Mouse (Mus musculus) left cerebral cortex, adult 2 months (tissue): ENCODE measurements around the gene Zfp978. TPM values are rescaled to one million over a fixed set of nuclear protein-coding genes. Genes with fewer than 3 reads are reported as not detected.
"Not testable (repeated sequence)": the region's sequence is repeated elsewhere in the genome, so short reads cannot be mapped to it uniquely, and the experiment has no call there.

Experiments
- DNase-seq, 2 experiments: peaks; one replicate each; pipeline ENCODE4 v3.0.0; 2021 to 2022; ENCODE audit warnings: low spot score in 2 of 2, mixed read lengths in 1 of 2; ENCODE audit errors: extremely low spot score in 1 of 2
- H3K27ac ChIP-seq: fragments of 200-600 bp; 2 replicates; pipeline ENCODE4 v1.8.1; 2022
- H3K4me3 ChIP-seq: fragments of 200-600 bp; 2 replicates; pipeline ENCODE4 v1.8.1; 2022
- CTCF ChIP-seq: fragments of 200-600 bp; IDR thresholded peaks from 2 replicates; pipeline ENCODE4 v1.8.1; 2022; ENCODE audit warnings: antibody characterized with exemption, mild to moderate bottlenecking, moderate library complexity
- intact Hi-C: fragments of 180-260 bp; cut with DNase I; formaldehyde crosslinking; loops from one replicate; pipeline ENCODE4 v1.15.1; 2025
- total RNA-seq, 2 experiments: library from RNA; stranded (reverse); gene quantifications; 2 replicates each; pipeline ENCODE4 v1.2.3; 2021

Zfp978 gene
- total RNA-seq, 2 experiments from 2014 or later, result not detected

DNA sequence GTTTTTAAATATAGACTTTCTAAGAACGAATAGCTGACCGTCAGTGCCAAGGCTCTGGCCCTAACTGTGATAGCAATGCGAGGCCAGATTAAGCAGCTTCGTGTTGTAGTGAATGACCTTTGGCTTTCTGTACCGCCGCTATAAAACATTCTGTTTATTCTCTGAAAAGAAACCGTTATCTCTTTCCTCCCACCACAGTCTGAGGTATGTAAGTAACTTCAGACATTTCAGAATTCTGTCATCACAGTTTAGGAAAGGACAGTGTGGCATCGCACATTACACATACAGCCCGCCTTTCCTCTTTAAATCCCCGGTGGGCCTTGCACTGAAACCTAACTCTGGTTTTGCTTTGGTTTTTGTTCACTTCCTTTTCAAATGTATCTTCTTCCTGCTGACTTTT, 56.8 kb downstream of the Zfp978 start:
- TF ChIP-seq CTCF, result no peak
- intact Hi-C loops, result no loop called here
- no peak for DNase-seq
- no peak overlapping the region for H3K4me3 ChIP-seq
- H3K27ac ChIP-seq, result no peak overlapping the region

DNA sequence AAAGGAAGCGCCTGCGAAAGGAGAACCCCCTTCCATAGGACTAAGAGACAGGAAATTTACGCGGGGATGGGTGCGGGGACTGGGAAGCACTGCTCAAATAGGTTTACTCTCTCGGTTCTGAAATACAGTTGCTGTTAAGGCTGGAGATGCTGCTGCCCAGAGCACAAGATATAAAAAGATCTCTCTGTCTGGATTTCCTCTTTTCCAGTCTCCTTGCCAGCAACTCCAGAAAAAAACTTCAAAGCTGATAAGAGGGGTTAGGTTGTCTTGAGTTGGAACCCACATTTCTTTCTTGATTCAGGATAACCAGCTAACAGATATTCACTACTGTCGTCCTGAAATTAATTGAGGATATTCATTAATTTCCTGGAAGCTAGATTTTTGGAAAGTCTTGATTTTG, 57.2 kb downstream of the Zfp978 start:
- DNase-seq, H3K27ac ChIP-seq, intact Hi-C loops, H3K4me3 ChIP-seq: not testable (repeated sequence)

DNA sequence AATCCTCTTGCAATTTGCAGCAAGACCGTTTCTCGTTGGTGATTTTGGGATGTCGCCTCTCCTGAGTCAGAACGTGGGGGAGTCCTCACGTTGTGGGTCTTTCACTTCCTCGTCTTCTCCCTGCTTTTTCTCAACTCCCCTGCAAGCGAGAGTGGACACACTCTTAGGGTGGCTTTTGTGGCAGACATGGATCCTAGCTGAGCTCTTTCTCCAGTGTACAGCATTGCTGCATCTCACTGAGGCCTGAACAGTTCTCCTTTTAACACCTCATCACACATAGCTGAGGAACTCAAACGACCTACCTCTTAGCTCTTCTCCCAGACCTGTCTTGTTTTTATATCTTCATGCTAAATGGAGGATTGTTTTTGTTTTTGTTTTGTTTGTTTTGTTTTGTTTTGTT, 58.1 kb downstream of the Zfp978 start:
- intact Hi-C loops, H3K27ac ChIP-seq, DNase-seq, H3K4me3 ChIP-seq: not testable (repeated sequence)

DNA sequence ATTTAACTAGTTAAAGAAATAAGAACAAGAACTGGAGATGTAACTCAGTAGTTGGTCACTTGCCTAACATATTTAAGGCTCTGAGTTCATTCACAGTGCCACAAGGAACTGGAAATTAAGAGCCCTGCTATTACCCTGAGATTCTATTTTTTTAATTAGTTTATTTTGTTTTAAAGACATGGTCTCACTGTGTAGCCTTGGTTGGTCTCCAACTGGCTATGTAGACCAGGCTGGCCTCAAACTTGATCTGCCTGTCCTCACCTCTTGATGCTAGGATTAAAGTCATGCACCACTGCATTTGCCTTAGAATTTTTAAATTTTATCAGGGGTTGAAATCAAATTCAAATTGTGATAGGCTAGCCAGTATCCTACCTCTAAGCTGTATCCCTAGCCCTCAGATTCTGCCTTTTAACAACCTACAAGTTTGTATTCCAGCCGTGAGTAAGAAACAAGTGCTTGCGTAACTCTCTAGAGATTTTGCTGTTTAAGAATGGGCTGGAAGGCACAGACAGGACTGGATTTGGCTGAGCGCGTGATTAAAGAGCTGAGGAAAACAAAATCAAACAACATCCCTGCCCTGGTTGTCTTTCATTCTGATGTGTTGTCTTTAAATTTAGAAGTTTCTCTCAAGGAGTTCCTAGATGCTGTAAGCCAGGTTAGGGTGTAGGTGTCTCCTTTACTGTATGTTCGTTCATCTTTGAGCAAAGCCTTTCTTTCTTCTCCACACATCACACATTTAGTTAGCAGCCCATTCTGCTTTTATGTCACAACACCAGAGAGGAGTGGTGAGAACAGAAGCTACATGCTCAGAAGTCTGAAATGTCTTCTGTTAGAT, 58.9 kb downstream of the Zfp978 start:
- H3K27ac ChIP-seq, H3K4me3 ChIP-seq, DNase-seq, intact Hi-C loops: not testable (repeated sequence)

DNA sequence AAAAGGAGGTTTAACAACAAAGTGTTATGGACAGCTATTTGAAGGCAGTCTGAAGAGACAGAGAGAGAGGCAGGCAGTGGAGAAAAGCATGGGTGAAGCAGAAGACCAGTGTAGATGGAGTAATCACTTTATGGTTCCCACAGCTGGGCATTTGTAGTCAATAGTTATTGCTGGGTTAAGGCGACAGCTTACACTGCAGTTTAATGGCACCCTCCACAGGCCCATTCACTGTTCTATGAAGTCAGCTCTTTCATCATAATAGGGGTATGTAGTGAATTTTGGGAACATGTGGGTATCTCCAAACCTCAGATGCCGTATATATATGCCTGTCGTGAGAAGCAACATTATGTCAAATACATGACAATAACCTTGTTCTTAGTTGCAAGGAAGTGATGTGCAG, 59.7 kb downstream of the Zfp978 start:
- H3K4me3 ChIP-seq, result no peak overlapping the region
- no peak overlapping the region for H3K27ac ChIP-seq
- intact Hi-C loops, result no loop called here
- DNase-seq, result no peak
- no peak for TF ChIP-seq CTCF

DNA sequence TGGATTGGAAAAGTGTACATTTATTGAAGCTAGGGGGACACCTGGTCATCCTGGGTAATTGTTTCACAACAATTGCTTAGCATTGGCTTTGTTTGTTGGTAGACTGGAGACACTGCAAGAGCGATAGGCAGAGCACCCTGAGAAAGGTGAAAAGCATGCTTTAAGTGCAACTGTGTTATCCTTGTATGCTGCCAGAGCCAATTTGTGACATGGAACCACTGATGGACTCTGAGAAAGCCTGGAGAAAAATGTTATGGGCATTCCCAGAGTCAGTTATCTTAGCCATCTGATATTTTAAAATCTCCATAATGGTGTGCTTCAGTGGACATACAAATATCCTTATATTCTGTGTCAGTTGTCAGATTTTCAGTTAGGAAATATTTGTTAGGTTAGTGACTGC, 60.2 kb downstream of the Zfp978 start:
- DNase-seq, H3K27ac ChIP-seq, H3K4me3 ChIP-seq, intact Hi-C loops: not testable (repeated sequence)

DNA sequence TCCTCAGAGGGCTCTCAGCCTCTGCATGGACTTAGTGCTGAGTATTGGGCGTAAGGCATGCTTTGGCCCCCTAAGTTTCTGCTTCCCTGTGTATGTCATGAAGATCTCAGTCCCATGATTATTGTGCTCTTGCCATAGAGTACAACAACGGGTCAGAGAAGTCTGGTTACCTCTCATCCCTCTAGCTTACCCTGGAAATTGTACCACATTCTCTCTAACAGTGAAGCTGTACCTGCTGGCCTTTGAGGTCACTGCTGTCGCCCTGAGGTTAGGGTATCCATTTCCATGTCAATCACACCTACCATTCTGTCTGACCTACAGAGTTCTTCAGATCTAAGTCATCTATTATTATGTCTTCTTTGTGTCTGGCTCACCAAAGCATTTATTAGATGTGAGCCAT, 62.0 kb downstream of the Zfp978 start:
- intact Hi-C loops, result no loop called here
- no peak for TF ChIP-seq CTCF
- Histone ChIP-seq H3K4me3 (no peak overlapping the region), H3K27ac (no peak overlapping the region)
- no peak for DNase-seq

DNA sequence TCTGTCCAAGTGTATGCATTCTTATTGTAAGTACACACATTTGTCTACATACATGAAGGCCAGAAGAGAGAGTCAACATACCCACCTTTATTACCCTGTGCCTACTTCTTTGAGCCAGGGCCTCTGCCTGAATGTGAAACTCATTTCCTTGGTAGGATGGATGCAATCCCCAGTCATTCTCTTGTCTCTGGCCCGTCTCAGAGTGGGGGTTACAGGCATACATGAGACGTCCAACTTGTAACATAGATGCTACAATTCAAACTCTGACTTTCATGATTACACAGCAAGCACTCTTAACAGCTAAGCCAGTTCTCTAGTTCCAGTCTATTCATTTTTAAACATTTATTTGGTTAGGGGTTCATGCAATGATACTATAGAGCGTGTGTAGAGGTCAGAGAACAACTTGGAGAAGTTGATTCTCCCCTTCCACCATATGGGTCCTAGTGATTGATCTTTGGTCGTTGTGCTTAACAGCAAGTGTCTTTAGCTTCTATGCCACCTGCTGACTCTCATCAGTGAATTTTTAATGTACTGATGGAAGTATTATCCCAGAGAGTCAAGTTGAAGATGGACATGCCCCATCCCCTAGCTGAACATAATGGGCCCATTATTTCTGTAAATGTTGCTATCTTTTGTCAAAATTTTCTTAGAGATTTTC, 62.7 kb downstream of the Zfp978 start:
- intact Hi-C loops, result no loop called here
- H3K27ac ChIP-seq, result no peak overlapping the region
- no peak overlapping the region for H3K4me3 ChIP-seq
- no peak for TF ChIP-seq CTCF
- DNase-seq, result no peak

DNA sequence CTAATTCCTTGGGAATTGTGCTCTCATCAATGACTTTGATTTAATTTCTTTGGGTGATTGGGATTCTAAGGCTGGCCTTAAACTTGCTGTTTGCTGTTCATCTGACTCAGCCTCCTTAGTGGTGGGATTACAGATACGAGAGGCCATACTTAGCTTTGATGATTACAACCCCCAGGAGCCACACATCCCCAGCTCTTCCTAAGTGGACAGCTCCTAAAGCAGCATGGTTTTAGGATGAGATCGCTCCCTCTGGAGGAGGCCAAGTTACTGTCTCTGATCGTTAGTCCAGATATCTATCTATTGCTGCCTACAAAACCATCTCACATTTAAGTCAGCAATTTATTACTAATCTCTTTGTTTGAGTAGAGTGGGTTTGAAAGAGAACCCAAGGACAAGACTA, 63.3 kb downstream of the Zfp978 start:
- DNase-seq, intact Hi-C loops, H3K4me3 ChIP-seq, H3K27ac ChIP-seq: not testable (repeated sequence)

DNA sequence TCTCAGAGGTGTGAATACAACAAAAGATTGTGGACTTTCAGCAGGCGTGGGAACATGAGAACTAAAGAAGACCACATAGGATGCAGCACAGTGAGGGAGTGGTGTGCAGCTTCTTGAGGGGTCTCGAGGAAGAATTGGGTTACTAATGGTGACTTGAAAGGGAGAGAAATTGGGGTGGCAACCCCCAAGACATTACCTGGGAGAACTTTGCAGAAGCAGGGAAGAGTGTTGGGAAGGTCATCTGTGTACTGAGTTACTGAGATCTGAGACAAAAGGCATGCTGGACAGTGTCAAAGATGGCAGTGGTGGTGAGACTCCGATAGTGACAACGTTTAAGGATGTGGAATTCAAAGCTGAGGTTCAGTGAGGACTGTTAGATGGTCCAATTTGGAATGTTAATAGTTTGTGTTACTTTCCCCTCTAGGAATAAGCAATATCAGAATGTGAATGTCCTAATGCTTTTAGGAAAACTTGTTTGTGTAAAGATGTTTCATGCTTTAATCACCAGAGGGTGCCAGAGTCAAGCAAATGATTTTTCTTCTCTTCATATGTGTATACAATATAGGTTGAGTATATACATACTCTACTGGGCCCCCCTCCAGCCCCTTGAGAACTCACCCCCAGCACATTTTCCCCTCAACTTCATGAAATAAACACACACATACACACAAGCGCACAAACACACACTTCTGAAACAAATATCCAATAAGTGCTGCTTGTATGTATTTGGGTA, 64.7 kb downstream of the Zfp978 start:
- intact Hi-C loops, DNase-seq, H3K4me3 ChIP-seq, H3K27ac ChIP-seq: not testable (repeated sequence)
- peak; percentile 52 for TF ChIP-seq CTCF

DNA sequence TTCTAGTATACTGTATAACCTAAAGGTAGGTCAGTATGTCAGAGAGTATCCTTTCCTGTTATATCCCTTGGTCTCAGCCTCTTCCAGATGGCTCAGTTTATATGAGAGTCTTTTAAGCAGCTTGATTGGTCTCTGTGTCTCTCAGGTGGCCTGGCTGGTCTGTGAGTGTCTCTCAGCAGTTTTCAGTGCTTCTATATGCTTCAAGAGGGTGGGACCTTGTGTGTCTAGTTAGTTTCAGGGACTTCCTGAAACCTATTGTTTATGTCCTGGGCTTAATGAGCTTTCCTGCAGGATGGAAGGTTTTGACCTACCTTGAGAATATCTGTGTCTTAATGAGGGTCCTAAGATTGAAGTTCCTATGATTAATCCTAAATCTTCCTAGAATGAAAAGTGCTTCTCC, 69.5 kb downstream of the Zfp978 start:
- intact Hi-C loops, result loop anchor here (5.0 kb wide), 1 partner anchor 308 kb away; no protein-coding TSS in a partner anchor
- no peak for DNase-seq
- no peak for TF ChIP-seq CTCF
- H3K4me3 ChIP-seq, result no peak overlapping the region
- H3K27ac ChIP-seq, result no peak overlapping the region

DNA sequence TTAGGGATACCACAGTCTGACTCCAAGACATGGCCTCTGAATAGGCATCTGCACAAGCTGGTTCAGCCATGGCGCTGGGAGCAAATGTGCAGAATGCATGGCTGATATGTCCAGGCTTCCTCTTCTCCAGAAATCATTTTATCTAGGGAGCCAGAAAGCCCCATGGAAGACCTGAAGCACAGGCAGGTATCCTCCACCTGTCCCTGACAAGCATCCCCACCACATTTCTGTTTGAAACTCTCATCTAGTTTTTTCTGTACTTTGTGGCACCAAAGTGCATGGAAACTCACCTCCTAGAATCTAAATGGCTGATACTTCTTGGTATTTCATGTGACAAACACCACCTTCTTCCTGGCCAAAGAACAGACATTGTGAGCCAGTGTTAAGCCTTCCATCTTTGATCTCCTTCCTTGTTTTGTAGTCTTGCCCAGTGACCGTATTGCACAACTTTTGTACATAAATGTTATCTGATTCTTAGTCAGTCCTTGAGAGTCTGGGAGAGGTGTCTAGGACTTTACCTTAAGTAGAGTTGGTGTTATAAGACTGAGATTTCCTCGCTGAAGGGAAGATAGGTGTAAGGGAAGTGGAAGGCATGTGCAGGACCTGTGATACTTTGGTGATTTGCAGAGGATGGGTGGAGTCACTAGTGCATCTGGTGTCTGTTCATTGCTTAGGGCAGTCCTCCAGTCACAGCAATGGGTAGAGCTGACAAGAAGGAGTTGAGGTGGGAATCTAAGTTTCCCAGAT, 70.8 kb downstream of the Zfp978 start:
- not testable (repeated sequence) for DNase-seq, H3K4me3 ChIP-seq, H3K27ac ChIP-seq
- intact Hi-C loops, result loop anchor here (5.0 kb wide), 1 partner anchor 310 kb away; no protein-coding TSS in a partner anchor
